Mouse (Mus musculus) urinary bladder, postnatal 25 days (tissue): ENCODE data around the gene Cdc42.
A peak's percentile ranks its signal among the peaks of the same experiment; 100 is the strongest.

Source experiments
- DNase-seq: peaks from one replicate; pipeline ENCODE4 v3.0.0; 2022; ENCODE audit warnings: low spot score

Cdc42 gene

DNA sequence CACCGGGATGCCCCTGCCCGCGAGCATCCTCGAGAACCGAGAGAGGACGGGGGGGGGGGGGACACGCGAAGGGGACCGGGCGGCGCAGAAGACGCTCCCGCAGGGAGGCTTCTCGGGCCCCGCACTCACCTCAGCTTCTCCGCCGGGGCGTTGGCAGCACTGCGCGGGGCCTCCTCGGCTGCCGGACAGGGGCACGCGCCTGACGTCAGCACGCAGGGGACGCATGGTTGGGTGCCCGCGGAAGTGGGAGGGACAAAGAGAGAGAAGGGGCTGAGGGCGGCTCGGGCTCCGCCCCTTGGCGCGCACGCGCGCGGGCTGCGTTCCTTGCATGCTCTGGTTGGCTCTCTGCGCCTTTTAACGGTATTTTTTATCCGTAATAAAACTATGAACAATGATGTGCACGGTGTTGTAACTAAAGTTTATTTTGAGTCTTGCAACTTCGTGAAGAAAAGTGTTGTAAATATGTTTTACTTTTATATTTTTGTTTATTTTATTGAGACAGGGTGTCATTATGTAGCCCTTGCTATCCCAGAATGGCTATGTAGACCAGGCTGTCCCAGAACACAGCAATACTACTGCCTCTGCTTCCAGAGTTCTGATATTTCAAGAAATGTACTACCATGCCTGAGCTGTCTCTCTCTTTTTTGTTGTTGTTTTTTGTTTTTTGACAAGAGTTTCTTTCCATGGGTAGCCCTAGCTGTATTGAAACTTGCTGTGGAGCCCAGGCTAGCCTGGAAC, at the start of gene Cdc42:
Cdc42 (minus strand) TSS at position 204 of the 738 bp plus-strand sequence.
- DNase-seq, result peak; percentile 98

DNA sequence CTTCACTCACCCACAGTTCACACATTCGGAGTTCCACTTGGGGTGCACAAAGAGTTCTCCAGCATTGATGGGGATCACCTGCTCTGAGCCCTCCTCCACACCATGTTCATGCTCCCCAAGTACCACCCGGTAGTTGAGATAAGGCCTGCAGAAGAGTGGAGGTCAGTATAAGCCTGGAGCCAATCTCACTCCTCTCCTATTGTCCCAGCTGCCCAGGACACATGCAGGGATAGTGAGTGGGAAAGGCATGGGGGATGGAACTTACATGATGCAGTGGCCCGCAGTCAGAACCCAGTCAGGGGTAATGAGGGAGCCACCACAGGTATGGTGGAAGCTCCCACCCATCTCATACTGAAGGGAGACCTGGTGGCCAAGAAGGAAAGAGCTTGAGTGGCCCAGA, 48.1 kb upstream of the Cdc42 start:
- no peak for DNase-seq

DNA sequence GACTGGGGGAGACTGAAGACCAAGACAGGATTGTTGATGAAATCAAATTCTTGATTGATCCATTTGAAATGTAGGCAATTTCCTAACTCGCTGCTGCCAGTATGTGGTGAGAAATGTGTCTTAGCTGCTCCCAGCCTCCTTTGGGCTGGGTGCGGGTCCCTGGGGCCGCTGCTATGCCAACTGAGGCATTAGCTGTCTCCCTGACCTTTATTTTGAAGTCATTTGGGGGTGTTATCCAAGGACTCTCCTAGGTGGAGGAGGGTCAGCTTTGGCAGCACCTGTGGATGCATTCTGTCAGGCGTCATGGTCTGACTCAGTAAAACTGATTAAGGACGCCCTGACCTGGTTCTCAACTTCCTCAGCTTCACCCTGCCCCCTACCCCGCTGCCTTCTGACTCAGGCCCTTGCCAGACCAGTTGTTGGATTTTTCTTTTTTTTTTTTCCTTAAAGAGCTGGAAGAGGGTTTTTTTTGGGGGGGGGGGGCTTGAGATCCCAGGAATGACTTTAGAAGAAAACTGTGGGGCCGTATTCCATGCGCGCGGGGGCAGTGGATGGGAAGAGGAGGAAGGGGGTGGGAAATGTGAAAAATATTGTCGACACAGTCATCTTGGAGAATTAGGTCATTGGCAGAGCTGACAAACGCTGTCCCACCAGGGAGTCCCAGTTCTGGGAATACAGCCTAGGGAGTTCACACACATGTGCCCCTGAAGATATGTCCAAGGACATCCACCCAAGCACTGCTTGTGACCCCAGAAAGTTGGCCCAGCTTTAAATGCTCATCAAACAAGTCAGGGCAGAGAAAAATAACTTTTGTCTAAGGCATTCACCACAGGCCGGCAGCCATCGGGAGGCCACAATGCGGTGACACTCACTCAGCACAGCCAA, 39.4 kb upstream of the Cdc42 start:
- DNase-seq, result peak; percentile 33

DNA sequence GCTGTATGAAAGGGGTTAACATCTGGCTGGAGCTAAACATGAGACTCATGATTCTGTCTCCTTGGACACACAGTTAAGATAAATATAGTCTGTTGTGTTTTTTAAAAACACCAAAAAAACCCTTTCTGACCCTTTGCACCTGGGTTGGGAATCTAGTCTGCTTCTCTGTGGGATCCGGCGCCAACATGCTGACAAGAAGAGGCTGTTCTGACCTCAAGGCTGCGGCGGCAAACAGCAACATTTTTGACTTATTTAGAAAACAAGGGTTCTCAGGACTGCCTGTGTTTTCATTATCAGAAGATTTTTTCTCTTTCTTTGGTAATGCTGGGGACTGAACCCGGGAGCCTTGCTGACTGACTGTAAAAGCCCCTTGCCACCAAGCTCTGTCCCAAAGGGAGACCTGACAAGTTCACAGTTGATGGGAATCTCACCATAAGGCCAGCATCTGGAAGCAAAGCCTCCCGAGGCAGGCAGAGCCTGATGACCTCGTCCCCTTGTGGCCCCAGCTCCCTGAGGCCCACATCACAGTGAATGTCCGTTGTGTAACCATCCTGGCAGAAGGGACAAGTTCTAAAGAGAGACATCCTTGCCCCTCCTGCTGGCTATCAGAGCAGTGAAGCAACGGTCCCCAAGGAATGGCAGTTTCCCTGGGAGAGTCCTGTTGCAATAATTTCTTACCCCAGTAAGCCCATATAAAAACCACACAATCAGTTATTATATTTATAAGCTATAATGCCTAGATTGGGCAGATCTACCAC, 36.0 kb upstream of the Cdc42 start:
- DNase-seq, result no peak

DNA sequence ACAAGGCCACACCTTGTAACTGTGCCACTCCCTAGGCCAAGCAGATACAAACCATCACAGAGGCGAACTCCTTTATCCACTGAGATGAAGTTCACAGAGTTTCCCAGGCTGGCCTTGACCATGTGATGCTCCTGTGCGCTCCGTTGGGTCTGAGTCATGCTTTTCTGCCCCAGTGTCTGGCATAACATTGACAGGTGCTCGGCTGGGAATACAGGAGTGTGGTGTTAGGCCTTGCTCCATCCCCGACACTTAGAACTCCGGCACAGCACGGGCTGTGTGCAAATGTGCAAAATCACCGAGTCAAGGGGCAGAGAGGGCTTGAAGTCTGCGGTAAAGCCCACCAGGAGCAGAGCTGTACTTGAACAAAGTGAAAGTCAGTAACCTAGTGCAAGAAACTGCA, 35.4 kb upstream of the Cdc42 start:
- no peak for DNase-seq

DNA sequence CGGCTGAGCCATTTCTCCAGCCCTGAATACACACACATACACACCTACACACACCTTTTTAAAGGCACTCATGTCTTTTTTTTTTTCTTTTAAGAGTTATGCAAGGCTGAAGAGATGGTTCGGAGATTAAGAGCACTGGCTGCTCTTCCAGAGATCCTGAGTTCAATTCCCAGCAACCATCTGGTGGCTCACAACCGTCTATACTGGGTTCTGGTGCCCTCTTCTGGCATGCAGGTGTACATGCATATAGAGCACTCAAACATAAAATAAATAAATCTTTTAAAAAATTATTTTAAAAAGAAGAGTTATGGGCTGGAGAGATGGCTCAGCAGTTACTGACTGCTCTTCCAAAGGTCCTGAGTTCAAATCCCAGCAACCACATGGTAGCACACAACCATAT, 33.8 kb upstream of the Cdc42 start:
- no peak for DNase-seq

DNA sequence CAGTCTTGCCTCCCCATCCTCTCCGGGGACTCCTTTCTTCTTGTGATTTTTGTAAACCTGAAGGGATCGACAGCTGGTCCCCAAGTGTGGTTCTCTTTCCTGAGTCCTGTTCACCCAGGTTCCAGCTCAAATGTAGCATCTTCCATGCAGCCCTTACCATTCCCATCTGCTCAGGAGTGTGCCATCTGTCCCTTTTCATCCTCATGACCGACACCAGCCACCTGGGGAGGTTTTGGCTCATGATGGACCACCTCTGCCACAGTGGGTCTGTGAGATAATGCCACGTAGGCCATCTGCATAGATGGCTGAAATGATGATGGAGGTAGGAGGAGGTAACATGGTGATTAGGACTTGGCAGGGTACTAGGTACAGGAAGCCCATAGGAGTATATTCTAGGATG, 32.7 kb upstream of the Cdc42 start:
- no peak for DNase-seq

DNA sequence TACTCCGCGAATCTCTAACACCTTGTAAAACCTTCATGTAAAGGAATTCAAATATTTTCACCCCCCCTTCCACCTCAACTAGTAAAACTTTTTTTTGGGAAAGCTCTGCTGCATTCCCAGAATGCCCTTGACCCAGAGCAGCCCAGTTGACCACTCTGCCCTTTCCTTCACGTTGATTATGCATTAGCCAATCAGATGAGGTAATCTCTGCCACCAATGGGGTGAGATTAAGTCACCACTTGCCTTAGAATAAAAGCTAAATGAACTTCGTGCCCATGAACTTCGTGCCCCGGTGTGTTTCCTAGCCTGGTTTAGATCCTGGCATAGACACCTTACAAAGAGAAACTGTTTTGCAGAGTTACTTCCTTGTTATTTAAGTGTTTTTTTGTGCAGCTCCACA, 31.5 kb upstream of the Cdc42 start:
- no peak for DNase-seq

DNA sequence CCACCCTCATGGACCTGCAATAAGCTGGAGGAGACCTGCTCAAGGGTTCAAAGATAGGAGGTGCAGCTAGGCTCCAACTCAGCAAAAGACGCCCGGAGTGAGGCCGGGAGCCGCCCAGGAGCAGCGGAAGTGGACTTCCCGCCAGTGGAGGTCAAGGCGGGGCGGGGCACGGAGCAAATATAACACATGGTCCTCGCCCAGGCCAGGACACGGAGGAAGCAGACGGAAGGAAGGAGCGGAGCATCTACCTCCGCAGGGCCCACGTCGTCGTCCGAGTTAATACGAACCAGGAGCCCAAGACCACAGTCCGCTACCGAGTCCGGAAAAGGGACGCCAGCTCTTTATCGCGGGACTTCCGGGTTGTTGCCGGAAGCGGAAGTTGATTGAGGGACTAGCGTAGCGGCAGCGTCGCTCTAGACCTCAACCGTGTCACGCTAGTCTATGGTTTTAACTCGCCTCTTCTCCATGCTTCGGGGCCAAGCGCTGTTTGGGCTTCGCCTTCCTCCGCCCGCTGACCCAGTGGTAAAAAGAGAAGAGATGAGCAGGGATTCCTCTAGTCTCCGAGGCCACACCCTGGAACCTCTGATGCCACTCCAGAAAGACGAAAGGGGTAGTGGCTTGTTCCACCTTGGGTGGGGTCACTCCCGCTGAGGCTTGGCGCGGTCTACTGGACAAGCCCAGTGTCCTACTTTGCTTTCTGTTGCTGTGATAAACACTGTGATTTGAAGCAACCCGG, 30.7 kb upstream of the Cdc42 start:
- DNase-seq, result peak; percentile 75

DNA sequence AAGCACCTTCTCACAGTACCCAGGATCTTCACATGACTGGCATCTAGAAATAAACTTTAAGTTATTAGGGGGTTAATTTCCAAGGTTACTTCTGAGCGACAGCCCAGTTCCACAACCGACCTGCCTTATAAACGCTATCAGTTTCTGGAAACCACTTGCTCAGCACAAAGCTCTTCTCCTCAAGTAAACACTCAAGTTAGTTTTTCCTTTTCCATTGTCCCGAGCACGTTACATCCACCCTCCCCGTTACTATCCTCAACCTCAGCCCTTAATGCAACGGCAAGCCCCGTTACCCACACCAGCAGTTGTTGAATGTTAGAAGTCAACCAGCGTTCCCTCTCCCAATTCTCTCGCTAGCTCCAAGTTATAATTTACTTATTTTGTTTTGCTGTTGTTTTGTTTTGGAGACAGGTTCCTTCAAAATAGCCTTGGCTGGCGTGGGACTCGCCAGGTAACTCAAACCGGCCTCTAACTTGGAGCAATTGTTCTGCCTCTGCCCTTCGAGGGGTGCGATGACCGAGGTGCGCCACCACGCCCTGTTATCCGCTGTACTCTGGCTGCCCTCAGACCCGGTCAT, 30.1 kb upstream of the Cdc42 start:
- no peak for DNase-seq

DNA sequence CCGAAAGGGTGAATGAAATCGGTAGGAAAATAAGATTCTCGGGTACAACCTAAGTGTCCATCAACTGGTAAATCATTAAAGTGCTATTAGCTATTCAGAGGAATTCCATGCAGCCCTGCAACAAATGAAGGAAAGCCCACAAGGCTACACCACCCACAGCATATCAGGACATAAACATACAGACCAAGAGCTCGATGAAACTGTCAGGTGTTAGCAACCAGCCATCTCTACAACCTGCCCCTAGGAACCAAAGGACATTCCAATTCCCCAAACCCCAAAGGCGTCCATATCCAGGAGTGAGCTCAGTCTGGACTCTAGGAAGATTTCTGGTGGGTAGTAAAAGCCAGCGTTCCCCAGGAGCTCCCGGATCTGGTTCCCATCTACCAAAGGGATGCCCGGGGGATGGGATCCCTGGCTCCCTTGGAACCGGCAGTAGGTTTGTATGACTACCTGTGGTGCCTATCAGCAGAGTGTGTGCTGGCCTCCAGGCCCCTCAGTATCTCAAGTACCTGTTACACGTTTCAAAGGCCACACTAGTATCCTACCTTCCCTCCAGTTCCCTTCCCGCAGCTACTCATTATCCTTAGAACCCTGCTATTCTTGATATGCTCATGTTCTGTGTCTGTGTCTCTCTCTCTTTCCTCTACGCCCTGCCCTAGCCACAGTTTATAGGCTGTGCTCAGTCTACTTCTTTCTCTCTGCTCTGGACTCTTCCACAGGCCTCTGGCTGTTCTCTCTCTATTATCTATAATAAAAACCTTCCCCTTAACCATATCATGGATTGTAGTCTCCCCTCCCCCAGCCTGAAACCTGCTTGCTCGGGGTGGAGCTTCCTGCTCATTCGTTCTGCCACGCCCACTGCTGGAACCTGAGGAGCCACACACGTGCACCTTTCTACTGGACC, 23.4 kb upstream of the Cdc42 start:
- DNase-seq, result no peak

DNA sequence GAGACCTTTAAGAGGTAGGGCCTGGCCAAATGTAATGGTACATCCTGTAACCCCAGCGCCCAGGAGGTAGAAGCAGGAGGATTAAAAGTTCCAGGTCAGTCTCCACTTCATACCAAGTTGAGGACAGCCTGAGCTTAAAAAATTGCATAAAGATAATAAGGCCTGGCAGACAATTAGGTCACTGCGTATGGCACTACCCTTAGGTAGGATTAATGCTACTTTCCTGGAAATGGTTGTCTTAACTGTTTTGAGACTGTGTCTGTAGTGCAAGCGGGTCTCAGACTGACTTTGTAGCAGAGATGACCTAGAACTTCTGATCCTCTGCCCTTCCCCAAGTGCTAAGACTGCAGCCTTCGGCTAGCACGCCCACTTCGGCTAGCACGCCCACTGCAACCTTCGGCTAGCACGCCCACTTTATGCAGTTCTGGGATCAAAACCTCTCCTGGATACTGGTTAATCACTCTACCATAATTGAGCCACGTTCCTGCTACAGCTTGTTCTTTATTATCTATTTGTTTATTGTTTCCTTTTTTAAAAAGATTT, 22.3 kb upstream of the Cdc42 start:
- no peak for DNase-seq

DNA sequence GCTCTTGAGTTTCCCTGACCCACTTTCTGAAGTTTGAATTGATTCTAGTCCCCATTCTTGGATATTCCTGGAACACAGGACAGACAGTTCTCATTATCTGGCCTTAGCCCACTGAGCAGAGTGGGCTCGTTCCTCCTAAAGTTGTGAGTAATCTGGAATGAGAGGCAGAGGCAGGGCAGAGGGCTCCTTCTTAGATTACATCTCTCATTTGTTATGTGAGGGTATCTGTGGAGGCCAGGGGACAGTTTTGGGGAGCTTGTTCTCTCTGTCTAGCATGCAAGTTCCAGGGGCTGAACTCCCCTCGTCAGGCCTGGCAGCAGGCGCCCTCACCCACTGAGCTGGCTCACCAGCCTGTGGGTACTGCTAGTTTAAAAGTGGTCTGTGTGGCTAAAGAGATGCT, 21.6 kb upstream of the Cdc42 start:
- no peak for DNase-seq

DNA sequence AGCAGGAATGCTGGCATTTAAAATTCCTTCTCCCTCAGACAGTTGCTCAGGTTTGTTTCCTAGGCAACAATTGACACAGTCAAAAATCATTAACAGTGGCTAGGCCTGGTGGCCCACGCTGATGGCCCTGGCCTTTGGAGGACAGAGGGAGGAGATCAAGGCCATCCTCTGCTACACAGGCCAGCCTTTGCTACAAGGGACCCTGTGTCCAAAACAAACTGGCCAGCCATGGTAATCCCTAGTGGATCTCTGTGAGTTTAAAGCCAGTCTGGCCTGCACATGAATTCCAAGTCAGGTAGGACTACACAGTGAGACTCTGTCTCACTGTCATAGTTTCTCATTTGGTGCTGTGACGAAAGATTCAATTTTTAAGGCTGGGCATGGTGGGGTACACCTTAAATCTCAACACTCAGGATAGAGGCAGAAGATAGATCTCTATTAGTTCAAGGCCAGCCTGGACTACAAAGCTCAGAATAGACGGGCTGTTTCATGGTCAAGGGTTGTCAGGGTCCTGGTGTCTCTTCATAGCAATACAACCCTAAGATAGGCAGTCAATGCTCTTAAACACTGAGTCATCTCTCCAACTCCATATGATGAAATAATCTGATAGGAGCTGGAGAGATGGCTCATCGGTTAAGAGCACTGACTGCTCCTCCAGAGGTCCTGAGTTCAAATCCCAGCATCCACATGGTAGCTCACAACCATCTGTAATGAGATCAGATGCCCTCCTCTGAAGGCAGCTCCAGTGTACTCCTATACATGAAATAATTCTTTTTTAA, 20.2 kb upstream of the Cdc42 start:
- no peak for DNase-seq

DNA sequence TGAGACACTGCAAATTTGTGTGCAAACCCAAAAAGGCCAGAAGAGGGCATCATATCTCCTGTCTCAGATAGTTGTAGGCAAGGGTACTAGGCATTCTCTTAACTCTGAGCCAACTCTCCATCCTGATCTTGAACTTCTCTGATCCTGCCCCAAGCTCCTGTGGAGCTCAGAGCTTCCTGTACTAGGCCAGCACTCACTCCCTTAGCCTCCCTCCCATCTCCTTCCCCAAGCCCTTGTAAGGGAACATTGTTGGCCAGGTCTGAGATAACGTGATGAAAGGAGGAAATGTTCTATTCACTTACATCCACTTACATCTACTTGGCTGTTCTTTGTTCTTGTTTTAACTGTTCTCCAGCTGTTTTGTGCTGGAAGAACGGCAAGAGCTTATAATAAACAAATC, 19.3 kb upstream of the Cdc42 start:
- no peak for DNase-seq

DNA sequence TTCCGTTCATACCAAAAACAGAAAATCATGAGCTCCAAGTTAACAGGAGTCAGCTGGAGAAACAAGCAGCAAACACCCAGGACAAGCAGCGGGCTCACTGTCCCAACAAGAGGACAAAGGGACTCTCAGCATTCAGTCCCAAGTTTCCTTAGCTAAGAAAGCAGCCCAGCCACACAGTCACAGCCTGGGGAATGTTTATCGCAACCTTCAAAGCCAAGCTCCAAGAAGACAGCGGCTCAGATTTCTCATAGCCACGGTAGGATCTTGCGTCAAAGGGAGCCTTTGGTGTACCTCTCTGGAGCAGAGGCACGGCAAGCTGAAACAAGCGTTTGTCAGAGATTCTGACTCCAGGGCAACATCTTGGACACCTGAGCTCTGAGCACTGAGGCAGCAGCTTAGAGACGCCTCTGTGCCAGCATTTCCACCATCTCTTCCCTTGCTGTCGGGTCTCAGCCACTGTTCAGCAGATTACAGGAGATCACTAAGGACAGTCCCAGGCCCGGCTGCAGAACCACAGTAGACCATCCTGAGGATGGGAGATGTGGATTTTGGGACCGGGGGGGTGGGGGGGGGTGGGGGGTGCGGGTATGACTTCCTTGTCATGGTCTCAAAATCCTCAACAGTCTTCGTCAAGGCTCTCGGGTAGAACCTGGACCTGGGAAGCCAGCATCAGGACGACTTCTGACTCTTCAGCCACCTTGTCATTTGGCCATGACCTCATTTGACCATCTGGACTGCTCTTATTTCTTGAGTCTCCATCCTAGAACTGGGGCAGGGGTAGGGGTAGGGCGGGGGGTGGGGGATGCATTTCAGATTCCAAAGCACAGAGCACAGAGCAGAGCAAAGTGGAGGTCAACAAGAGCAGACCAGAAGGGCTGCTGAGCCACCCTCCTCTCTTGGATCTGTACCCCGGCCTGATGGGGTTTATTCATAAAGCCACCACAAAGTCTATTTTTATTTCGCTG, 18.1 kb upstream of the Cdc42 start:
- no peak for DNase-seq

DNA sequence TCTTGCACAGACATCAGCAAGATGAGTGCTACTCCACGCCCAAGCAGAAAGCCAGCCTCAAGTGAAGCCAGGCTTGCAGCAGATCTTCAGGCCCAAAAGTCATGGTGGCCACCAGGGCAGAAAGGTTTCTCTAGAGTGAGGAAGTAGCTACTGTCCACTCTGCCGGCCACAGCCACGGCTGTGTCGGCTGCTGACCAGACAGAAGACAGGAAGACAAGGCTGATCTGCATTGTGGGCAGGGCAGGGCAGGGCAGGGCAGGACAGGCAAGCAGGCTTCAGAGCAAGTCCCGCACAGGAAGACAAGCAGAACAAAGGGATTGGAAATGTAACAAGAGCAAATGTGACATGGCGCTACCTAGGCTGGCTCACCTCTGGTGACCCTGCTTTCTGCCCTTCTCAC, 16.2 kb upstream of the Cdc42 start:
- DNase-seq, result no peak
